Mouse (Mus musculus) testis, adult 2 months (tissue): Measurements from ENCODE around the gene Rev1. TPM values are rescaled to one million over a fixed set of nuclear protein-coding genes. Genes with fewer than 3 reads are reported as not detected.

ENCODE experiments used
- H3K27ac ChIP-seq: fragments of 200-500 bp; 2 replicates; pipeline ENCODE4 v1.5.1; 2012; ENCODE audit warnings: low read depth, low read length; ENCODE audit not compliant: control insufficient read depth, insufficient read depth
- H3K27me3 ChIP-seq: fragments of 200-500 bp; 2 replicates; pipeline ENCODE4 v1.6.1; 2012; ENCODE audit warnings: mild to moderate bottlenecking, low read length, moderate library complexity; ENCODE audit not compliant: control insufficient read depth, insufficient read depth
- H3K36me3 ChIP-seq: fragments of 200-500 bp; 2 replicates; pipeline ENCODE4 v1.6.1; 2012; ENCODE audit warnings: mild to moderate bottlenecking, low read length; ENCODE audit not compliant: control insufficient read depth, insufficient read depth
- H3K4me1 ChIP-seq: fragments of 200-500 bp; 2 replicates; pipeline ENCODE4 v1.6.1; 2012; ENCODE audit warnings: low read length; ENCODE audit not compliant: control insufficient read depth, insufficient read depth
- H3K4me3 ChIP-seq: fragments of 200-500 bp; 2 replicates; pipeline ENCODE4 v1.5.1; 2012; ENCODE audit warnings: low read depth, mild to moderate bottlenecking, low read length, moderate library complexity, mixed read lengths; ENCODE audit not compliant: control insufficient read depth
- CTCF ChIP-seq: fragments of 200-500 bp; IDR thresholded peaks from 2 replicates; pipeline ENCODE4 v1.5.1; 2012; ENCODE audit warnings: low read depth, mild to moderate bottlenecking, inconsistent platforms, low read length, moderate library complexity; ENCODE audit not compliant: control insufficient read depth, insufficient read depth, insufficient replicate concordance
- POLR2A ChIP-seq: fragments of 200-500 bp; IDR thresholded peaks from 2 replicates; pipeline ENCODE4 v1.6.1; 2012; ENCODE audit warnings: low read depth, mild to moderate bottlenecking, inconsistent platforms, low read length, moderate library complexity; ENCODE audit not compliant: control insufficient read depth
- polyA plus RNA-seq: library from polyadenylated mRNA; depleted of rRNA; stranded (reverse); fragments of >200 nt; gene quantifications from 2 replicates; pipeline ENCODE4 v1.2.3, GENCODE M21; 2012; rRNA removed

Gene Rev1
- polyA plus RNA-seq, 1 experiment = 21.3 TPM

DNA sequence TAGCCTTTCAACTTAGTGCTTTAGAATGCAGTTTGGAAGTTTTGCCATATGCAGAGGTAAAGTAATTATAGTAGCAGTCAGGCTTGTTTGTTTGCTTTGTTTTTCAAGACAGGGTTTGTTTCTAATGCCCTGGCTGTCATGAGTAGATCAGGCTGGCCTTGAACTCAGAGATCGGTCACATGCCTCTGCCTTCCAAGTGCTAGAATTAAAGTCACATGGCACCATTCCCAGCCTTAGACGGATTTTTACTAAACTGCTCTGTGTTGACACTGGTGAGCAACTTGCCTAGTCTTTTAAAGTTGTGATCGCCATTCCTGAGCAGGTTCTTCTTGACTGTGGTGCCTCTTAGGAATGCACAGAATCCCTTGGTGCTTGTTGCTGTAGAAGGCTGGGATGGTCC is 122.9 kb downstream of the Rev1 start:
- Histone ChIP-seq H3K27me3 (no peaks in the 10 kb centered on the region), H3K4me1 (peaks cover 5% of the 10 kb centered on the region; the same call in 1 of the 2 replicates), H3K4me3 (no peak overlapping the region), H3K27ac (no peak overlapping the region), H3K36me3 (no peaks in the 10 kb centered on the region)
- no peak for TF ChIP-seq POLR2A

DNA sequence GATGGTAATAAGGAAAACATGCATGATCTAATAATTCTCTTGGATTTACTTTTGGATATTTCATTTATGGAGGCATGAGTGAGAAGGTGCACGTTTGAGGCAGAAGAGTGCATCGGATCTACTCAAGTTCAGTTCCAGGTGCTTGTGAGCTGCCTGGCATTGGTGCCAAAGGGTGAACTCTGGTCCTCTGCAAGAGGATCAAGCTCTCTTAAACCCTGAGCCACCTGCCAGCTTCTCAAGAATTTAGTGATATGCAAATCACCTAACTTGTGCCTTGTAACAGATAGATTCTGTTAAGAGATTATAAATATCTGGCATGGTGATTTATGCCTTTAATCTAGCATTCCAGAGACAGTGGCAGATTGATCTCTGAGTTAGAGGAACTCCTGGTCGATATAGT is 126.6 kb downstream of the Rev1 start:
- no peak overlapping the region for H3K4me3 ChIP-seq
- H3K36me3 ChIP-seq = no peaks in the 10 kb centered on the region
- H3K27ac ChIP-seq = no peak overlapping the region
- 0 out of 2 replicates have a peak, but pooled peaks cover 3% of the 10 kb centered on the region for H3K4me1 ChIP-seq
- TF ChIP-seq CTCF (no peak), POLR2A (no peak)
- no peaks in the 10 kb centered on the region for H3K27me3 ChIP-seq

Other genes starting within 250 kb of the Rev1 start
- 1.2 and 1.8 TPM in 2 replicates for gene Mitd1, start 239.4 kb downstream of the Rev1 start, polyA plus RNA-seq
- 64.9 and 71.3 TPM in 2 replicates for gene Mrpl30, start 239.3 kb downstream of the Rev1 start, polyA plus RNA-seq
- not detected in 2 replicates for gene Lyg2, start 213.3 kb downstream of the Rev1 start, polyA plus RNA-seq
- not detected in 2 replicates for gene Lyg1, start 172.0 kb downstream of the Rev1 start, polyA plus RNA-seq
- gene Txndc9, start 131.9 kb downstream of the Rev1 start, polyA plus RNA-seq = 23.8 and 27.6 TPM in 2 replicates
- 31.8 and 46.4 TPM in 2 replicates for gene Eif5b, start 131.8 kb downstream of the Rev1 start, polyA plus RNA-seq